Mouse (Mus musculus): Measurements from ENCODE around the gene Ropn1l.

- TF ChIP-seq ZNF384 (IDR thresholded peaks at IDR 0.05; ENCODE audit: low read depth, low read length) (no peak), BHLHE40 (IDR thresholded peaks at IDR 0.05; ENCODE audit: low read depth, low read length) (peak; percentile 76), CTCF (conservative IDR thresholded peaks at IDR 0.05 in 1 of 2, IDR thresholded peaks at IDR 0.05 in 1 of 2; ENCODE audit: low read depth in 2 of 2, low read length in 2 of 2) (no peak), UBTF (IDR thresholded peaks at IDR 0.05; ENCODE audit: low read depth, low read length) (no peak), TCF12 (IDR thresholded peaks at IDR 0.05; ENCODE audit: low read depth, low read length) (no peak; the same call in 1 of the 2 replicates)
Measured at GRCm38 (mm10) chr15:31428571-31428970, 25.0 kb downstream of the Ropn1l start.
